Mouse (Mus musculus) olfactory bulb, adult 2 months (tissue): Measurements from ENCODE around the gene Galnt18.

Experiments
- CTCF ChIP-seq: fragments of 200-500 bp; IDR thresholded peaks from 2 replicates; pipeline ENCODE4 v1.5.1; 2012; ENCODE audit warnings: low read depth, mild to moderate bottlenecking, low read length, moderate library complexity; ENCODE audit not compliant: insufficient read depth
- POLR2A ChIP-seq: fragments of 200-500 bp; IDR thresholded peaks from 2 replicates; pipeline ENCODE4 v1.6.1; 2012; ENCODE audit warnings: mild to moderate bottlenecking, low read depth, low read length, moderate library complexity; ENCODE audit not compliant: insufficient read depth

- TF ChIP-seq CTCF: no peak
- no peak for TF ChIP-seq POLR2A
Observed at GRCm38 (mm10) chr7:111762754-111763153, 17.0 kb downstream of the Galnt18 start.
